Mouse (Mus musculus): ENCODE data around the gene Edc4.

Gene Edc4

DNA sequence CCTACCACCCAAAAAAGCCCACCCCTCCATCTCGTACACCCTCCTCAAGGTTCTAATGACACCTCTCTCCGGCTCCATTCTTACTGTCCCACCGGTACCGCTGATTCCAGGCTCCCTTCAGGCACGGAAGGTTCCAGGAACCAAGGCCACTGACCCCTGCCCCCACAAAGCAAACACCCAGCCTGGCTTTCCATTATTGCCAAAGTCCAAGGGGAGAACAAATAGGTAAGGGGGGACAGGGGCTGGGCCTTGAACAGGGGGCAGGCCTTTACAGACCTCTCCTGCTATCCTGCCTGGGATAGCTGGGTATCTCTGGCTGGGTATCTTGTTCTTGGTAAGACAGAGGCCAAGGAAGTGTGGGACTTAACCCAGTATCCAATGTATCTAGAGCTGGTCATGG is 61.9 kb downstream of the Edc4 start:
- no peak for DNase-seq (ENCODE audit: low spot score)

DNA sequence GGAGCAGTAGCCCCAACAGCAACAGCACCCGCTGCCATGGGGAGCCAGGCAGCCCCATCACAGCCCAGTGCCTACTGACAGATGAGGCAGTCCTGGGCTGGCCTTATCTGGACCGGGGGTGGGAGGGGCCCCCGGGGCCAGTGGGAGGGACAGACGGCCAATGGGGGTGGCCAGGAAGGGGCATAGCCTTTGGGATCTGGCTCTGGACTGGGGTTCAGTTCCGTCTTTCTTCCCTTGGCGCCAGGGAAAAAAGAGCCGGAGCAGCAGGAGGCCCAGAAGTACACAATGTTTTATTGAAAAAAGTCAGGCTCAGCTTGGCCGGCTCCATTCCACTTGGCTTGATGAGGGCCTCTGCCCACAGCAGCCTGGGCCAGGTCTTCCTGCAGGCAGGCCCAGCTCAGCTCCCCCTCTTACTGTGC is 62.6 kb downstream of the Edc4 start, which contains the start of gene Lcat:
TSS of gene Lcat (minus strand) at position 62 of the 419 bp plus-strand sequence.
- DNase-seq (ENCODE audit: low spot score) = no peak
